In genomic region chr19:16802707-16803106, GRCm38 (mm10) we compare ENCODE assay signal across 9 mouse cellular contexts. TPM values are rescaled to one million over a fixed set of nuclear protein-coding genes. Genes with fewer than 3 reads are reported as not detected.
DNase-seq lines count a peak whose midpoint lies in the region; ATAC-seq lines count a peak whose summit lies in the region.
"Had no signal": no experiment of that assay in that cellular context is flagged by ENCODE, and none has a peak within 500 bp of the region (broad histone marks: within the 10 kb centered on the region; RNA-seq: fewer than 3 reads in every experiment).

No protein-coding gene starts in this region.

- H3K4me1 ChIP-seq in hindbrain, embryonic 14.5 days (replicated peaks; ENCODE audit: control insufficient read depth, insufficient read depth, low read length), result no peaks in the 10 kb centered on the region
- H3K4me1 ChIP-seq in hindbrain, embryonic 13.5 days (replicated peaks), result no peaks in the 10 kb centered on the region
- H3K4me1 ChIP-seq in forebrain, embryonic 12.5 days, result no peaks in the 10 kb centered on the region
- H3K4me1 ChIP-seq: embryonic facial prominence, embryonic 15.5 days had no signal

- 3% methylated on average over 3 of the region's 3 CpGs for WGBS in hindbrain, embryonic 14.5 days
- 5% methylated on average over 3 of the region's 3 CpGs for WGBS in hindbrain, embryonic 13.5 days
- WGBS in forebrain, embryonic 12.5 days, result 5% methylated on average over 3 of the region's 3 CpGs

- H3K4me2 ChIP-seq in hindbrain, embryonic 14.5 days (replicated peaks), result no peak overlapping the region
- H3K4me2 ChIP-seq in hindbrain, embryonic 13.5 days, result no peak overlapping the region
- H3K4me2 ChIP-seq in forebrain, embryonic 12.5 days, result no peak overlapping the region
- H3K4me2 ChIP-seq: embryonic facial prominence, embryonic 15.5 days had no signal

- intact Hi-C loops in left cerebral cortex, postnatal 14 days (cut with DNase I), result loop anchor here (2.0 kb wide), 1 partner anchor 228 kb away; no protein-coding TSS in a partner anchor

- no peaks in the 10 kb centered on the region for H3K27me3 ChIP-seq in hindbrain, embryonic 14.5 days (ENCODE audit: control insufficient read depth, insufficient read depth, low read length)
- H3K27me3 ChIP-seq in hindbrain, embryonic 13.5 days, result no peaks in the 10 kb centered on the region
- no peaks in the 10 kb centered on the region for H3K27me3 ChIP-seq in forebrain, embryonic 12.5 days
- H3K27me3 ChIP-seq: embryonic facial prominence, embryonic 15.5 days had no signal

- no peak overlapping the region for H3K4me3 ChIP-seq in hindbrain, embryonic 14.5 days (replicated peaks; ENCODE audit: low read length)
- H3K4me3 ChIP-seq in hindbrain, embryonic 13.5 days, result no peak overlapping the region
- no peak overlapping the region for H3K4me3 ChIP-seq in forebrain, embryonic 12.5 days (replicated peaks)
- H3K4me3 ChIP-seq: embryonic facial prominence, embryonic 15.5 days had no signal

- DNase-seq in hindbrain, embryonic 14.5 days (ENCODE audit: low spot score), result peak; percentile 81
- DNase-seq in adipocyte (ENCODE audit: low spot score), result peak; percentile 75
- peak; percentile 56 for DNase-seq in embryo, embryonic 9.5 days (ENCODE audit: extremely low spot score)
- DNase-seq in left cerebral cortex, postnatal 14 days (ENCODE audit: low spot score in 2 of 2), result peak; percentile 40 to 71
- DNase-seq in right cerebral cortex, adult 2 months (ENCODE audit: low spot score in 2 of 2), result peak; percentile 54 to 65

- H3K36me3 ChIP-seq in hindbrain, embryonic 14.5 days (replicated peaks; ENCODE audit: control insufficient read depth, insufficient read depth), result no peaks in the 10 kb centered on the region
- H3K36me3 ChIP-seq in hindbrain, embryonic 13.5 days, result no peaks in the 10 kb centered on the region
- H3K36me3 ChIP-seq in forebrain, embryonic 12.5 days (replicated peaks), result no peaks in the 10 kb centered on the region
- H3K36me3 ChIP-seq: embryonic facial prominence, embryonic 15.5 days had no signal

- H3K9ac ChIP-seq in hindbrain, embryonic 14.5 days, result no peak overlapping the region
- no peak overlapping the region for H3K9ac ChIP-seq in hindbrain, embryonic 13.5 days
- H3K9ac ChIP-seq in forebrain, embryonic 12.5 days, result no peak overlapping the region
- H3K9ac ChIP-seq: embryonic facial prominence, embryonic 15.5 days had no signal

- no peaks in the 10 kb centered on the region for H3K9me3 ChIP-seq in hindbrain, embryonic 14.5 days (ENCODE audit: control insufficient read depth, low read length)
- H3K9me3 ChIP-seq in hindbrain, embryonic 13.5 days, result no peaks in the 10 kb centered on the region
- H3K9me3 ChIP-seq in forebrain, embryonic 12.5 days, result no peaks in the 10 kb centered on the region
- H3K9me3 ChIP-seq: embryonic facial prominence, embryonic 15.5 days had no signal

- H3K27ac ChIP-seq in hindbrain, embryonic 14.5 days, result no peak overlapping the region
- no peak overlapping the region for H3K27ac ChIP-seq in hindbrain, embryonic 13.5 days
- H3K27ac ChIP-seq in forebrain, embryonic 12.5 days, result no peak overlapping the region
- H3K27ac ChIP-seq: embryonic facial prominence, embryonic 15.5 days had no signal

- no peak for ATAC-seq in hindbrain, embryonic 14.5 days (ENCODE audit: low FRiP score)
- ATAC-seq in hindbrain, embryonic 13.5 days (ENCODE audit: low FRiP score), result no peak
- peak; percentile 60 for ATAC-seq in CD4-positive, CD25-positive, alpha-beta regulatory T cell, adult 4 months
- no peak for ATAC-seq in forebrain, embryonic 12.5 days (ENCODE audit: low FRiP score)

RNA-seq across cellular contexts. Expression of gene Vps13a, which starts 22.0 kb away (rescaled TPM):
- polyA plus RNA-seq in hindbrain, embryonic 14.5 days (2014; fragmentation: Nextera tagmentation; extraction: Ambion mirVana), result 10.0 and 10.1 TPM in 2 replicates
- polyA plus RNA-seq in hindbrain, embryonic 13.5 days (2015; fragmentation: Nextera tagmentation; extraction: Ambion mirVana), result 7.6 and 9.2 TPM in 2 replicates
- polyA plus RNA-seq in CD4-positive, CD25-positive, alpha-beta regulatory T cell, adult 4 months (2017; shearing (Covaris generic)), result 10 to 100 TPM; 32.7 to 45.3 TPM
- total RNA-seq in left cerebral cortex, postnatal 14 days (2021), result 10 to 100 TPM; 62.3 to 64.0 TPM
- polyA plus RNA-seq in forebrain, embryonic 12.5 days (2016; fragmentation: Nextera tagmentation; extraction: Ambion mirVana), result 11.7 and 11.8 TPM in 2 replicates
